Mouse (Mus musculus): ENCODE results near the gene Ndufa5. TPM values are rescaled to one million over a fixed set of nuclear protein-coding genes. Genes with fewer than 3 reads are reported as not detected.
A peak's percentile ranks its signal among the peaks of the same experiment; 100 is the strongest.

Ndufa5 gene
- 17.1 and 24.3 TPM in 2 replicates for total RNA-seq (2014; rRNA removed)
- polyA plus RNA-seq (2015; fragmentation: Nextera tagmentation; extraction: Ambion mirVana): 596 and 598 TPM in 2 replicates

- H3K27me3 ChIP-seq (ENCODE audit: insufficient read depth, low read length): no peaks in the 10 kb centered on the region
- TF ChIP-seq CTCF (IDR thresholded peaks at IDR 0.05; ENCODE audit: low read depth): peak; percentile 22; the same call in 1 of the 2 replicates
- peaks cover 6% of the 10 kb centered on the region; the same call in 1 of the 2 replicates for H3K36me3 ChIP-seq (ENCODE audit: insufficient read depth, low read length)
- peak within 1 kb of the TSS; percentile 64 for H3K9ac ChIP-seq (replicated peaks; ENCODE audit: low read length)
- peak; percentile 98 for DNase-seq (ENCODE audit: low spot score)
- peak within 1 kb of the TSS; percentile 49 for H3K4me3 ChIP-seq (ENCODE audit: low read length)
- H3K9me3 ChIP-seq (ENCODE audit: low read length): no peaks in the 10 kb centered on the region
- ATAC-seq: peak; percentile 98
- H3K4me1 ChIP-seq (ENCODE audit: insufficient read depth, low read length): peaks cover 8% of the 10 kb centered on the region; the same call in 1 of the 2 replicates
- H3K27ac ChIP-seq: peak within 1 kb of the TSS; percentile 56
- H3K4me2 ChIP-seq (ENCODE audit: low read depth, low read length): peak within 1 kb of the TSS; percentile 82
- under 1% methylated on average over 53 of the region's 53 CpGs for WGBS
Measured at GRCm38 (mm10) chr6:24527155-24528063, at the start of gene Ndufa5. Ndufa5 (minus strand) TSS chr6:24528013.

GRCm38 (mm10) chr6:24573319-24573718, 45.5 kb upstream of the Ndufa5 start:
- no peaks in the 10 kb centered on the region for H3K36me3 ChIP-seq (ENCODE audit: insufficient read depth, low read length)
- no peak for DNase-seq (ENCODE audit: low spot score)
- TF ChIP-seq CTCF (IDR thresholded peaks at IDR 0.05; ENCODE audit: low read depth): no peak

GRCm38 (mm10) chr6:24572431-24572830, 44.6 kb upstream of the Ndufa5 start:
- no peak for ATAC-seq
- Histone ChIP-seq H3K4me3 (ENCODE audit: low read length) (no peak overlapping the region), H3K9me3 (ENCODE audit: low read length) (no peaks in the 10 kb centered on the region), H3K27ac (no peak overlapping the region), H3K4me2 (ENCODE audit: low read depth, low read length) (no peak overlapping the region), H3K4me1 (ENCODE audit: insufficient read depth, low read length) (no peaks in the 10 kb centered on the region), H3K9ac (replicated peaks; ENCODE audit: low read length) (no peak overlapping the region), H3K36me3 (ENCODE audit: insufficient read depth, low read length) (no peaks in the 10 kb centered on the region), H3K27me3 (ENCODE audit: insufficient read depth, low read length) (no peaks in the 10 kb centered on the region)
- 95% methylated on average over 14 of the region's 14 CpGs for WGBS
- DNase-seq (ENCODE audit: low spot score): no peak
- no peak for TF ChIP-seq CTCF (IDR thresholded peaks at IDR 0.05; ENCODE audit: low read depth)

More at GRCm38 (mm10) chr6:24573319-24573718, 45.5 kb upstream of the Ndufa5 start:
- no peaks in the 10 kb centered on the region for H3K4me1 ChIP-seq (ENCODE audit: insufficient read depth, low read length)
- no peak overlapping the region for H3K27ac ChIP-seq
- H3K9ac ChIP-seq (replicated peaks; ENCODE audit: low read length): no peak overlapping the region
- no peak overlapping the region for H3K4me3 ChIP-seq (ENCODE audit: low read length)
- H3K4me2 ChIP-seq (ENCODE audit: low read depth, low read length): no peak overlapping the region
- no peaks in the 10 kb centered on the region for H3K27me3 ChIP-seq (ENCODE audit: insufficient read depth, low read length)
- no peaks in the 10 kb centered on the region for H3K9me3 ChIP-seq (ENCODE audit: low read length)
- no peak for ATAC-seq

- no peak overlapping the region for H3K27ac ChIP-seq
Measured at GRCm38 (mm10) chr6:24571126-24571525, 43.3 kb upstream of the Ndufa5 start.

GRCm38 (mm10) chr6:24570278-24570677, 42.5 kb upstream of the Ndufa5 start:
- Histone ChIP-seq H3K9me3 (ENCODE audit: low read length) (no peaks in the 10 kb centered on the region), H3K27me3 (ENCODE audit: insufficient read depth, low read length) (no peaks in the 10 kb centered on the region), H3K36me3 (ENCODE audit: insufficient read depth, low read length) (no peaks in the 10 kb centered on the region), H3K4me1 (ENCODE audit: insufficient read depth, low read length) (no peaks in the 10 kb centered on the region), H3K27ac (no peak overlapping the region), H3K4me2 (ENCODE audit: low read depth, low read length) (no peak overlapping the region), H3K4me3 (ENCODE audit: low read length) (no peak overlapping the region), H3K9ac (replicated peaks; ENCODE audit: low read length) (no peak overlapping the region)
- TF ChIP-seq CTCF (IDR thresholded peaks at IDR 0.05; ENCODE audit: low read depth): no peak
- whole genome bisulfite sequencing: 67% methylated on average over 11 of the region's 11 CpGs
- DNase-seq (ENCODE audit: low spot score): no peak
- ATAC-seq: no peak

More at GRCm38 (mm10) chr6:24571126-24571525, 43.3 kb upstream of the Ndufa5 start:
- Histone ChIP-seq H3K4me1 (ENCODE audit: insufficient read depth, low read length) (no peaks in the 10 kb centered on the region), H3K4me3 (ENCODE audit: low read length) (no peak overlapping the region), H3K4me2 (ENCODE audit: low read depth, low read length) (no peak overlapping the region), H3K27me3 (ENCODE audit: insufficient read depth, low read length) (no peaks in the 10 kb centered on the region), H3K36me3 (ENCODE audit: insufficient read depth, low read length) (no peaks in the 10 kb centered on the region), H3K9ac (replicated peaks; ENCODE audit: low read length) (no peak overlapping the region), H3K9me3 (ENCODE audit: low read length) (no peaks in the 10 kb centered on the region)
- no peak for ATAC-seq
- no peak for DNase-seq (ENCODE audit: low spot score)
- TF ChIP-seq CTCF (IDR thresholded peaks at IDR 0.05; ENCODE audit: low read depth): no peak
- WGBS: 78% methylated on average over 6 of the region's 6 CpGs

- no peaks in the 10 kb centered on the region for H3K9me3 ChIP-seq (ENCODE audit: low read length)
- H3K36me3 ChIP-seq (ENCODE audit: insufficient read depth, low read length): no peaks in the 10 kb centered on the region
- no peak for DNase-seq (ENCODE audit: low spot score)
- TF ChIP-seq CTCF (IDR thresholded peaks at IDR 0.05; ENCODE audit: low read depth): no peak
- H3K9ac ChIP-seq (replicated peaks; ENCODE audit: low read length): no peak overlapping the region
- H3K27ac ChIP-seq: no peak overlapping the region
- 84% methylated on average over 1 of the region's 1 CpGs for WGBS
- H3K4me1 ChIP-seq (ENCODE audit: insufficient read depth, low read length): no peaks in the 10 kb centered on the region
- H3K27me3 ChIP-seq (ENCODE audit: insufficient read depth, low read length): no peaks in the 10 kb centered on the region
- ATAC-seq: no peak
- H3K4me3 ChIP-seq (ENCODE audit: low read length): no peak overlapping the region
- H3K4me2 ChIP-seq (ENCODE audit: low read depth, low read length): no peak overlapping the region
Measured at GRCm38 (mm10) chr6:24569711-24570110, 41.9 kb upstream of the Ndufa5 start.

GRCm38 (mm10) chr6:24568963-24569362, 41.1 kb upstream of the Ndufa5 start:
- Histone ChIP-seq H3K36me3 (ENCODE audit: insufficient read depth, low read length) (no peaks in the 10 kb centered on the region), H3K27me3 (ENCODE audit: insufficient read depth, low read length) (no peaks in the 10 kb centered on the region)
- WGBS: 86% methylated on average over 5 of the region's 5 CpGs

More at GRCm38 (mm10) chr6:24568963-24569362, 41.1 kb upstream of the Ndufa5 start:
- DNase-seq (ENCODE audit: low spot score) (peak; percentile 25), ATAC-seq (no peak)
- H3K9me3 ChIP-seq (ENCODE audit: low read length): no peaks in the 10 kb centered on the region
- TF ChIP-seq CTCF (IDR thresholded peaks at IDR 0.05; ENCODE audit: low read depth): peak; percentile 55
- no peak overlapping the region for H3K4me2 ChIP-seq (ENCODE audit: low read depth, low read length)
- H3K4me3 ChIP-seq (ENCODE audit: low read length): no peak overlapping the region
- no peak overlapping the region for H3K9ac ChIP-seq (replicated peaks; ENCODE audit: low read length)
- no peaks in the 10 kb centered on the region for H3K4me1 ChIP-seq (ENCODE audit: insufficient read depth, low read length)
- H3K27ac ChIP-seq: no peak overlapping the region

All from hindbrain, postnatal 0 days (tissue).